Mouse (Mus musculus): ENCODE data around the gene Tdrkh. TPM values are rescaled to one million over a fixed set of nuclear protein-coding genes. Genes with fewer than 3 reads are reported as not detected.

Tdrkh gene
- polyA plus RNA-seq, 1 experiment from 2014 or later, result 14.6 TPM

- Histone ChIP-seq H3K36me3 (ENCODE audit: control insufficient read depth, insufficient read depth, low read length) (no peaks in the 10 kb centered on the region), H3K27ac (ENCODE audit: low read depth) (no peak overlapping the region), H3K4me2 (ENCODE audit: low read length) (peak overlapping the region; percentile 45), H3K4me3 (ENCODE audit: low read depth, low read length) (peak overlapping the region; percentile 28), H3K27me3 (replicated peaks; ENCODE audit: control insufficient read depth, insufficient read depth, low read length) (no peaks in the 10 kb centered on the region), H3K9me3 (ENCODE audit: control insufficient read depth, low read length) (no peaks in the 10 kb centered on the region), H3K4me1 (replicated peaks; ENCODE audit: control insufficient read depth, insufficient read depth, low read length) (no peaks in the 10 kb centered on the region), H3K9ac (ENCODE audit: low read length) (no peak overlapping the region)
- 3% methylated on average over 12 of the region's 12 CpGs for WGBS
- DNase-seq (ENCODE audit: low spot score) (peak; percentile 92), ATAC-seq (replicated peaks; ENCODE audit: low FRiP score, low TSS enrichment, low read depth) (peak; percentile 85)
These were observed 43.5 kb downstream of the Tdrkh start for GRCm38 (mm10) chr3:94456529-94457000.

GRCm38 (mm10) chr3:94457055-94457454 lies 44.0 kb downstream of the Tdrkh start:
- Histone ChIP-seq H3K4me3 (ENCODE audit: low read depth, low read length) (no peak overlapping the region), H3K27ac (ENCODE audit: low read depth) (no peak overlapping the region), H3K27me3 (replicated peaks; ENCODE audit: control insufficient read depth, insufficient read depth, low read length) (no peaks in the 10 kb centered on the region), H3K4me1 (replicated peaks; ENCODE audit: control insufficient read depth, insufficient read depth, low read length) (no peaks in the 10 kb centered on the region), H3K9ac (ENCODE audit: low read length) (no peak overlapping the region), H3K36me3 (ENCODE audit: control insufficient read depth, insufficient read depth, low read length) (no peaks in the 10 kb centered on the region), H3K4me2 (ENCODE audit: low read length) (no peak overlapping the region), H3K9me3 (ENCODE audit: control insufficient read depth, low read length) (no peaks in the 10 kb centered on the region)
- no peak for DNase-seq (ENCODE audit: low spot score)
- WGBS, result 77% methylated on average over 3 of the region's 3 CpGs
- ATAC-seq (replicated peaks; ENCODE audit: low FRiP score, low TSS enrichment, low read depth), result no peak

GRCm38 (mm10) chr3:94459834-94460233 lies 46.8 kb downstream of the Tdrkh start:
- Histone ChIP-seq H3K27me3 (replicated peaks; ENCODE audit: control insufficient read depth, insufficient read depth, low read length) (no peaks in the 10 kb centered on the region), H3K4me3 (ENCODE audit: low read depth, low read length) (no peak overlapping the region), H3K36me3 (ENCODE audit: control insufficient read depth, insufficient read depth, low read length) (no peaks in the 10 kb centered on the region), H3K4me1 (replicated peaks; ENCODE audit: control insufficient read depth, insufficient read depth, low read length) (no peaks in the 10 kb centered on the region), H3K9ac (ENCODE audit: low read length) (no peak overlapping the region), H3K4me2 (ENCODE audit: low read length) (no peak overlapping the region), H3K27ac (ENCODE audit: low read depth) (no peak overlapping the region), H3K9me3 (ENCODE audit: control insufficient read depth, low read length) (no peaks in the 10 kb centered on the region)
- WGBS, result 88% methylated on average over 2 of the region's 2 CpGs
- DNase-seq (ENCODE audit: low spot score), result no peak
- no peak for ATAC-seq (replicated peaks; ENCODE audit: low FRiP score, low TSS enrichment, low read depth)

- ATAC-seq (replicated peaks; ENCODE audit: low FRiP score, low TSS enrichment, low read depth) (no peak), DNase-seq (ENCODE audit: low spot score) (no peak)
- H3K9me3 ChIP-seq (ENCODE audit: control insufficient read depth, low read length), result no peaks in the 10 kb centered on the region
- no peak overlapping the region for H3K4me3 ChIP-seq (ENCODE audit: low read depth, low read length)
- H3K27ac ChIP-seq (ENCODE audit: low read depth), result no peak overlapping the region
- 55% methylated on average over 11 of the region's 11 CpGs for WGBS
- no peaks in the 10 kb centered on the region for H3K27me3 ChIP-seq (replicated peaks; ENCODE audit: control insufficient read depth, insufficient read depth, low read length)
- no peaks in the 10 kb centered on the region for H3K36me3 ChIP-seq (ENCODE audit: control insufficient read depth, insufficient read depth, low read length)
- H3K9ac ChIP-seq (ENCODE audit: low read length), result no peak overlapping the region
- no peak overlapping the region for H3K4me2 ChIP-seq (ENCODE audit: low read length)
- H3K4me1 ChIP-seq (replicated peaks; ENCODE audit: control insufficient read depth, insufficient read depth, low read length), result no peaks in the 10 kb centered on the region
These were observed 51.0 kb downstream of the Tdrkh start for GRCm38 (mm10) chr3:94463926-94464578.

GRCm38 (mm10) chr3:94465632-94466430 lies 52.8 kb downstream of the Tdrkh start:
- WGBS, result 71% methylated on average over 13 of the region's 13 CpGs
- no peaks in the 10 kb centered on the region for H3K27me3 ChIP-seq (replicated peaks; ENCODE audit: control insufficient read depth, insufficient read depth, low read length)
- H3K4me3 ChIP-seq (ENCODE audit: low read depth, low read length), result no peak overlapping the region
- H3K4me1 ChIP-seq (replicated peaks; ENCODE audit: control insufficient read depth, insufficient read depth, low read length), result no peaks in the 10 kb centered on the region
- ATAC-seq (replicated peaks; ENCODE audit: low FRiP score, low TSS enrichment, low read depth) (no peak), DNase-seq (ENCODE audit: low spot score) (no peak)
- no peak overlapping the region for H3K9ac ChIP-seq (ENCODE audit: low read length)
- H3K36me3 ChIP-seq (ENCODE audit: control insufficient read depth, insufficient read depth, low read length), result no peaks in the 10 kb centered on the region
- H3K27ac ChIP-seq (ENCODE audit: low read depth), result no peak overlapping the region
- no peaks in the 10 kb centered on the region for H3K9me3 ChIP-seq (ENCODE audit: control insufficient read depth, low read length)
- no peak overlapping the region for H3K4me2 ChIP-seq (ENCODE audit: low read length)

- ATAC-seq (replicated peaks; ENCODE audit: low FRiP score, low TSS enrichment, low read depth) (no peak), DNase-seq (ENCODE audit: low spot score) (no peak)
- peaks cover 14% of the 10 kb centered on the region; the same call in 1 of the 2 replicates for H3K4me1 ChIP-seq (replicated peaks; ENCODE audit: control insufficient read depth, insufficient read depth, low read length)
- H3K9me3 ChIP-seq (ENCODE audit: control insufficient read depth, low read length), result no peaks in the 10 kb centered on the region
- no peak overlapping the region for H3K27ac ChIP-seq (ENCODE audit: low read depth)
- no peak overlapping the region for H3K4me3 ChIP-seq (ENCODE audit: low read depth, low read length)
- WGBS, result 46% methylated on average over 3 of the region's 3 CpGs
- H3K9ac ChIP-seq (ENCODE audit: low read length), result no peak overlapping the region
- no peak overlapping the region for H3K4me2 ChIP-seq (ENCODE audit: low read length)
- H3K27me3 ChIP-seq (replicated peaks; ENCODE audit: control insufficient read depth, insufficient read depth, low read length), result no peaks in the 10 kb centered on the region
- no peaks in the 10 kb centered on the region for H3K36me3 ChIP-seq (ENCODE audit: control insufficient read depth, insufficient read depth, low read length)
These were observed 55.9 kb downstream of the Tdrkh start for GRCm38 (mm10) chr3:94468931-94469330.

- Histone ChIP-seq H3K27me3 (replicated peaks; ENCODE audit: control insufficient read depth, insufficient read depth, low read length) (no peaks in the 10 kb centered on the region), H3K36me3 (ENCODE audit: control insufficient read depth, insufficient read depth, low read length) (no peaks in the 10 kb centered on the region), H3K4me1 (replicated peaks; ENCODE audit: control insufficient read depth, insufficient read depth, low read length) (peaks cover 22% of the 10 kb centered on the region; the same call in 1 of the 2 replicates), H3K4me2 (ENCODE audit: low read length) (peak overlapping the region; percentile 44), H3K27ac (ENCODE audit: low read depth) (peak overlapping the region; percentile 44; the same call in 1 of the 2 replicates), H3K4me3 (ENCODE audit: low read depth, low read length) (peak overlapping the region; percentile 13; the same call in 1 of the 2 replicates), H3K9me3 (ENCODE audit: control insufficient read depth, low read length) (no peaks in the 10 kb centered on the region), H3K9ac (ENCODE audit: low read length) (no peak overlapping the region)
- DNase-seq (ENCODE audit: low spot score) (peak; percentile 77), ATAC-seq (replicated peaks; ENCODE audit: low FRiP score, low TSS enrichment, low read depth) (peak; percentile 61)
- 10% methylated on average over 28 of the region's 28 CpGs for WGBS
These were observed 59.5 kb downstream of the Tdrkh start for GRCm38 (mm10) chr3:94472447-94473114.

GRCm38 (mm10) chr3:94473115-94473505 lies 60.0 kb downstream of the Tdrkh start:
- H3K27ac ChIP-seq (ENCODE audit: low read depth), result peak overlapping the region; percentile 44; the same call in 1 of the 2 replicates
- H3K36me3 ChIP-seq (ENCODE audit: control insufficient read depth, insufficient read depth, low read length), result no peaks in the 10 kb centered on the region
- DNase-seq (ENCODE audit: low spot score), result no peak
- no peak for ATAC-seq (replicated peaks; ENCODE audit: low FRiP score, low TSS enrichment, low read depth)
- peaks cover 22% of the 10 kb centered on the region; the same call in 1 of the 2 replicates for H3K4me1 ChIP-seq (replicated peaks; ENCODE audit: control insufficient read depth, insufficient read depth, low read length)
- peak overlapping the region; percentile 44; the same call in 1 of the 2 replicates for H3K4me2 ChIP-seq (ENCODE audit: low read length)
- WGBS, result 37% methylated on average over 10 of the region's 10 CpGs
- H3K27me3 ChIP-seq (replicated peaks; ENCODE audit: control insufficient read depth, insufficient read depth, low read length), result no peaks in the 10 kb centered on the region
- H3K4me3 ChIP-seq (ENCODE audit: low read depth, low read length), result no peak overlapping the region
- H3K9me3 ChIP-seq (ENCODE audit: control insufficient read depth, low read length), result no peaks in the 10 kb centered on the region
- no peak overlapping the region for H3K9ac ChIP-seq (ENCODE audit: low read length)

Measured in intestine, embryonic 14.5 days (tissue).